In genomic region chr7:24534301-24534700, GRCm38 (mm10) we compare ENCODE assay signal across 16 mouse cellular contexts. TPM values are rescaled to one million over a fixed set of nuclear protein-coding genes. Genes with fewer than 3 reads are reported as not detected.
DNase-seq lines count a peak whose midpoint lies in the region; ATAC-seq and TF ChIP-seq lines count a peak whose summit lies in the region.
"Had no signal": no experiment of that assay in that cellular context is flagged by ENCODE, and none has a peak within 500 bp of the region (broad histone marks: within the 10 kb centered on the region; RNA-seq: fewer than 3 reads in every experiment).

No protein-coding gene starts in this region.

- no peak for TF ChIP-seq CTCF in forebrain, postnatal 0 days (IDR thresholded peaks at IDR 0.05; ENCODE audit: low read depth)

- peak overlapping the region; percentile 34; the same call in 1 of the 2 replicates for H3K9ac ChIP-seq in kidney, embryonic 14.5 days (ENCODE audit: low read depth, low read length)
- H3K9ac ChIP-seq in kidney, embryonic 16.5 days (replicated peaks; ENCODE audit: low read length) = no peak overlapping the region
- 0 out of 2 replicates have a peak overlapping the region, but pooled peaks have one; percentile 6 for H3K9ac ChIP-seq in forebrain, postnatal 0 days
- peak overlapping the region; percentile 59 for H3K9ac ChIP-seq in midbrain, embryonic 13.5 days (replicated peaks)

- 32% methylated on average over 19 of the region's 19 CpGs for WGBS in kidney, embryonic 14.5 days
- 40% methylated on average over 19 of the region's 19 CpGs for WGBS in kidney, embryonic 16.5 days
- WGBS in forebrain, postnatal 0 days = 35% methylated on average over 19 of the region's 19 CpGs
- WGBS in midbrain, embryonic 13.5 days = 28% methylated on average over 19 of the region's 19 CpGs

- peak overlapping the region; percentile 30 for H3K4me2 ChIP-seq in kidney, embryonic 14.5 days (replicated peaks; ENCODE audit: low read depth, low read length)
- H3K4me2 ChIP-seq in kidney, embryonic 16.5 days (replicated peaks; ENCODE audit: low read depth, low read length) = no peak overlapping the region
- peak overlapping the region; percentile 15; the same call in 1 of the 2 replicates for H3K4me2 ChIP-seq in forebrain, postnatal 0 days (ENCODE audit: low read depth)
- H3K4me2 ChIP-seq in midbrain, embryonic 13.5 days (replicated peaks) = peak overlapping the region; percentile 42

- DNase-seq in ZHBTc4 (ENCODE audit: low read depth, low spot score) = peak; percentile 78
- DNase-seq in forebrain, postnatal 0 days = no peak
- no peak for DNase-seq in thymus, adult 18-20 months
- DNase-seq in urinary bladder, postnatal 4 days (ENCODE audit: low spot score in 2 of 2) = no peak
- DNase-seq: adrenal gland, adult 2 months; cerebellum, adult 11 months; heart, adult 11 months; kidney, adult 2 months had no signal

- H3K4me3 ChIP-seq in kidney, embryonic 14.5 days (ENCODE audit: low read length) = 0 out of 2 replicates have a peak overlapping the region, but pooled peaks have one; percentile 3
- no peak overlapping the region for H3K4me3 ChIP-seq in kidney, embryonic 16.5 days (ENCODE audit: low read length)
- H3K4me3 ChIP-seq in forebrain, postnatal 0 days (ENCODE audit: low read depth, low read length) = no peak overlapping the region
- peak overlapping the region; percentile 14 for H3K4me3 ChIP-seq in midbrain, embryonic 13.5 days (replicated peaks)
- H3K4me3 ChIP-seq: erythroblast, embryonic 14.5 days; myocyte had no signal

- no peaks in the 10 kb centered on the region; the same call in 1 of the 2 replicates for H3K27me3 ChIP-seq in kidney, embryonic 14.5 days (ENCODE audit: control insufficient read depth, insufficient read depth, low read length)
- no peaks in the 10 kb centered on the region for H3K27me3 ChIP-seq in kidney, embryonic 16.5 days (ENCODE audit: insufficient read depth, low read length)
- H3K27me3 ChIP-seq in forebrain, postnatal 0 days (ENCODE audit: insufficient read depth, low read length) = no peaks in the 10 kb centered on the region
- peaks cover 11% of the 10 kb centered on the region for H3K27me3 ChIP-seq in midbrain, embryonic 13.5 days

- H3K9me3 ChIP-seq in kidney, embryonic 14.5 days (ENCODE audit: control insufficient read depth, low read length) = no peaks in the 10 kb centered on the region
- H3K9me3 ChIP-seq in kidney, embryonic 16.5 days (ENCODE audit: low read length) = peaks cover 3% of the 10 kb centered on the region; the same call in 1 of the 2 replicates
- no peaks in the 10 kb centered on the region for H3K9me3 ChIP-seq in forebrain, postnatal 0 days (ENCODE audit: low read length)
- H3K9me3 ChIP-seq in midbrain, embryonic 13.5 days = no peaks in the 10 kb centered on the region
- H3K9me3 ChIP-seq: G1E had no signal

- H3K27ac ChIP-seq in kidney, embryonic 14.5 days (ENCODE audit: low read depth, low read length) = no peak overlapping the region
- no peak overlapping the region for H3K27ac ChIP-seq in kidney, embryonic 16.5 days (ENCODE audit: low read length)
- no peak overlapping the region for H3K27ac ChIP-seq in forebrain, postnatal 0 days (ENCODE audit: low read depth, low read length)
- H3K27ac ChIP-seq in midbrain, embryonic 13.5 days = no peak overlapping the region

- peaks cover 31% of the 10 kb centered on the region for H3K4me1 ChIP-seq in kidney, embryonic 14.5 days (ENCODE audit: control insufficient read depth, insufficient read depth, low read length)
- peaks cover 39% of the 10 kb centered on the region for H3K4me1 ChIP-seq in kidney, embryonic 16.5 days (ENCODE audit: insufficient read depth, low read length)
- peaks cover 14% of the 10 kb centered on the region; the same call in 1 of the 2 replicates for H3K4me1 ChIP-seq in forebrain, postnatal 0 days (ENCODE audit: insufficient read depth)
- peaks cover 51% of the 10 kb centered on the region for H3K4me1 ChIP-seq in midbrain, embryonic 13.5 days (replicated peaks)

- ATAC-seq in kidney, embryonic 14.5 days (ENCODE audit: low FRiP score, low TSS enrichment) = no peak
- ATAC-seq in kidney, embryonic 16.5 days (ENCODE audit: low FRiP score, low TSS enrichment) = no peak
- ATAC-seq in forebrain, postnatal 0 days = no peak
- ATAC-seq in midbrain, embryonic 13.5 days = no peak

- peaks cover 30% of the 10 kb centered on the region for H3K36me3 ChIP-seq in kidney, embryonic 14.5 days (ENCODE audit: control insufficient read depth, insufficient read depth, low read length)
- H3K36me3 ChIP-seq in kidney, embryonic 16.5 days (ENCODE audit: insufficient read depth, low read length) = peaks cover 23% of the 10 kb centered on the region
- peaks cover 29% of the 10 kb centered on the region for H3K36me3 ChIP-seq in forebrain, postnatal 0 days (ENCODE audit: insufficient read depth)
- peaks cover 43% of the 10 kb centered on the region for H3K36me3 ChIP-seq in midbrain, embryonic 13.5 days

RNA-seq across cellular contexts. Expression of gene Irgq, which starts 3.8 kb away (rescaled TPM):
- polyA plus RNA-seq in kidney, embryonic 14.5 days (2014; fragmentation: Nextera tagmentation; extraction: Ambion mirVana) = 5.0 and 9.5 TPM in 2 replicates
- 7.2 and 7.8 TPM in 2 replicates for polyA plus RNA-seq in kidney, embryonic 16.5 days (2015; fragmentation: Nextera tagmentation; extraction: Ambion mirVana)
- total RNA-seq in forebrain, postnatal 0 days (2014; rRNA removed) = 103 and 119 TPM in 2 replicates
- polyA plus RNA-seq in forebrain, postnatal 0 days (2015; fragmentation: Nextera tagmentation; extraction: Ambion mirVana) = 20.8 and 26.8 TPM in 2 replicates
- polyA plus RNA-seq in midbrain, embryonic 13.5 days (2015; fragmentation: Nextera tagmentation; extraction: Ambion mirVana) = 20.3 and 25.3 TPM in 2 replicates

RNA-seq across cellular contexts. Expression of gene Pinlyp, which starts 11.6 kb away (rescaled TPM):
- polyA plus RNA-seq in kidney, embryonic 14.5 days (2014; fragmentation: Nextera tagmentation; extraction: Ambion mirVana) = 0.43 TPM in 1 of 2 replicates, not detected in the other
- 0.64 and 1.0 TPM in 2 replicates for polyA plus RNA-seq in kidney, embryonic 16.5 days (2015; fragmentation: Nextera tagmentation; extraction: Ambion mirVana)
- 0.31 and 0.43 TPM in 2 replicates for total RNA-seq in forebrain, postnatal 0 days (2014; rRNA removed)
- not detected in 2 replicates for polyA plus RNA-seq in forebrain, postnatal 0 days (2015; fragmentation: Nextera tagmentation; extraction: Ambion mirVana)
- polyA plus RNA-seq in midbrain, embryonic 13.5 days (2015; fragmentation: Nextera tagmentation; extraction: Ambion mirVana) = not detected in 2 replicates
- total RNA-seq: adrenal gland, adult 2 months; G1E; left cerebral cortex, adult 8-10 months had no signal
- polyA plus RNA-seq: adrenal gland, adult 2 months; erythroblast, embryonic 14.5 days; G1E; kidney, adult 2 months; small intestine, adult 2 months had no signal

RNA-seq across cellular contexts. Expression of gene Xrcc1, which starts 11.8 kb away (rescaled TPM):
- polyA plus RNA-seq in kidney, embryonic 14.5 days (2014; fragmentation: Nextera tagmentation; extraction: Ambion mirVana) = 109 and 136 TPM in 2 replicates
- polyA plus RNA-seq in kidney, embryonic 16.5 days (2015; fragmentation: Nextera tagmentation; extraction: Ambion mirVana) = 159 and 164 TPM in 2 replicates
- 41.1 and 49.8 TPM in 2 replicates for total RNA-seq in forebrain, postnatal 0 days (2014; rRNA removed)
- polyA plus RNA-seq in forebrain, postnatal 0 days (2015; fragmentation: Nextera tagmentation; extraction: Ambion mirVana) = 42.1 and 48.6 TPM in 2 replicates
- 65.8 and 71.4 TPM in 2 replicates for polyA plus RNA-seq in midbrain, embryonic 13.5 days (2015; fragmentation: Nextera tagmentation; extraction: Ambion mirVana)

RNA-seq across cellular contexts. Expression of gene AC161166.1, which starts 22.0 kb away (rescaled TPM):
- 0.17 and 0.61 TPM in 2 replicates for polyA plus RNA-seq in kidney, embryonic 14.5 days (2014; fragmentation: Nextera tagmentation; extraction: Ambion mirVana)
- 0.42 and 0.80 TPM in 2 replicates for polyA plus RNA-seq in kidney, embryonic 16.5 days (2015; fragmentation: Nextera tagmentation; extraction: Ambion mirVana)
- total RNA-seq in forebrain, postnatal 0 days (2014; rRNA removed) = not detected in 2 replicates
- polyA plus RNA-seq in forebrain, postnatal 0 days (2015; fragmentation: Nextera tagmentation; extraction: Ambion mirVana) = 0.13 and 0.31 TPM in 2 replicates
- polyA plus RNA-seq in midbrain, embryonic 13.5 days (2015; fragmentation: Nextera tagmentation; extraction: Ambion mirVana) = 1.2 and 1.9 TPM in 2 replicates
- total RNA-seq: adrenal gland, adult 2 months; left cerebral cortex, adult 8-10 months had no signal
- polyA plus RNA-seq: adrenal gland, adult 2 months; erythroblast, embryonic 14.5 days; G1E; kidney, adult 2 months; small intestine, adult 2 months had no signal

RNA-seq across cellular contexts. Expression of gene Zfp428, which starts 27.5 kb away (rescaled TPM):
- 54.5 and 70.3 TPM in 2 replicates for polyA plus RNA-seq in kidney, embryonic 14.5 days (2014; fragmentation: Nextera tagmentation; extraction: Ambion mirVana)
- 60.5 and 67.6 TPM in 2 replicates for polyA plus RNA-seq in kidney, embryonic 16.5 days (2015; fragmentation: Nextera tagmentation; extraction: Ambion mirVana)
- 196 and 242 TPM in 2 replicates for total RNA-seq in forebrain, postnatal 0 days (2014; rRNA removed)
- 258 and 279 TPM in 2 replicates for polyA plus RNA-seq in forebrain, postnatal 0 days (2015; fragmentation: Nextera tagmentation; extraction: Ambion mirVana)
- polyA plus RNA-seq in midbrain, embryonic 13.5 days (2015; fragmentation: Nextera tagmentation; extraction: Ambion mirVana) = 234 and 261 TPM in 2 replicates

Comparison
In these comparisons a context has a peak if more than half of its experiments do, and no peak if none do; other contexts are left out.
1. H3K4me3 ChIP-seq: peak in kidney, embryonic 14.5 days (single experiment) and midbrain, embryonic 13.5 days (single experiment); none in kidney, embryonic 16.5 days (single experiment) and forebrain, postnatal 0 days (single experiment).